Mouse (Mus musculus) left cerebral cortex, postnatal 25 days (tissue): ENCODE data around the gene Sat1. TPM values are rescaled to one million over a fixed set of nuclear protein-coding genes. Genes with fewer than 3 reads are reported as not detected.
A peak's percentile ranks its signal among the peaks of the same experiment; 100 is the strongest.
"Not testable (repeated sequence)": the region's sequence is repeated elsewhere in the genome, so short reads cannot be mapped to it uniquely, and the experiment has no call there.

ENCODE experiments used
- DNase-seq, 2 experiments: peaks; one replicate each; pipeline ENCODE4 v3.0.0; 2022; ENCODE audit warnings: low spot score in 2 of 2, mixed read lengths in 1 of 2
- intact Hi-C: fragments of 180-260 bp; cut with DNase I; formaldehyde crosslinking; loops from one replicate; pipeline ENCODE4 v1.15.1; 2025
- total RNA-seq, 2 experiments: library from RNA; stranded (reverse); gene quantifications; 2 replicates each; pipeline ENCODE4 v1.2.3; 2021

Gene Sat1
- 10 to 100 TPM; 67.6 to 78.0 TPM for total RNA-seq

GRCm38 (mm10) chrX:155216271-155216670 lies at the start of gene Sat1:
TSS of gene Sat1 (minus strand) at chrX:155216449.
- peak; percentile 80 to 94 for DNase-seq
- intact Hi-C loops: loop anchor here (1.0 kb wide), 1 partner anchor 46 kb away; the partner anchor contains the start of gene Acot9

- intact Hi-C loops: loop anchor here (1.0 kb wide), 1 partner anchor 47 kb away; the partner anchor contains the start of gene Sat1
- no peak for DNase-seq
These were observed 46.6 kb upstream of the Sat1 start for GRCm38 (mm10) chrX:155262915-155263252.

- peak; percentile 82 to 93 for DNase-seq
- intact Hi-C loops: loop anchor here (1.0 kb wide), 1 partner anchor 46 kb away; the partner anchor contains the start of gene Sat1
These were observed 46.1 kb upstream of the Sat1 start, which contains the start of gene Acot9 for GRCm38 (mm10) chrX:155262235-155262914. TSS of gene Acot9 (plus strand) at chrX:155262443.

GRCm38 (mm10) chrX:155256856-155257255 lies 40.6 kb upstream of the Sat1 start:
- intact Hi-C loops: no loop called here
- DNase-seq: no peak

GRCm38 (mm10) chrX:155218277-155218676 lies 2.0 kb upstream of the Sat1 start:
- intact Hi-C loops: no loop called here
- DNase-seq: no peak

- peak; percentile 8 to 13 for DNase-seq
- intact Hi-C loops: loop anchor here (1.0 kb wide), 1 partner anchor 47 kb away; the partner anchor contains the start of gene Acot9
These were observed 574 bp downstream of the Sat1 start for GRCm38 (mm10) chrX:155215501-155216248.

- intact Hi-C loops: loop anchor here (5.0 kb wide), 1 partner anchor 67 kb away; no protein-coding TSS in a partner anchor
- DNase-seq: no peak
These were observed 1.7 kb downstream of the Sat1 start for GRCm38 (mm10) chrX:155214291-155215136.

- intact Hi-C loops: no loop called here
- DNase-seq: no peak
These were observed 7.6 kb downstream of the Sat1 start for GRCm38 (mm10) chrX:155208671-155209070.

GRCm38 (mm10) chrX:155205436-155205835 lies 10.8 kb downstream of the Sat1 start:
- intact Hi-C loops: not testable (repeated sequence)

GRCm38 (mm10) chrX:155202406-155203305 lies 13.6 kb downstream of the Sat1 start:
- intact Hi-C loops: no loop called here

More at GRCm38 (mm10) chrX:155205436-155205835, 10.8 kb downstream of the Sat1 start:
- DNase-seq: not testable (repeated sequence)

GRCm38 (mm10) chrX:155201799-155202198 lies 14.4 kb downstream of the Sat1 start:
- DNase-seq: no peak

More at GRCm38 (mm10) chrX:155202406-155203305, 13.6 kb downstream of the Sat1 start:
- DNase-seq: no peak

GRCm38 (mm10) chrX:155194979-155195378 lies 21.3 kb downstream of the Sat1 start:
- no peak for DNase-seq
- intact Hi-C loops: no loop called here

More at GRCm38 (mm10) chrX:155201799-155202198, 14.4 kb downstream of the Sat1 start:
- intact Hi-C loops: no loop called here

- intact Hi-C loops: no loop called here
These were observed 22.4 kb downstream of the Sat1 start for GRCm38 (mm10) chrX:155193732-155194443.

GRCm38 (mm10) chrX:155191941-155192340 lies 24.3 kb downstream of the Sat1 start:
- no peak for DNase-seq
- intact Hi-C loops: no loop called here

More at GRCm38 (mm10) chrX:155193732-155194443, 22.4 kb downstream of the Sat1 start:
- no peak for DNase-seq

GRCm38 (mm10) chrX:155177640-155178039 lies 38.6 kb downstream of the Sat1 start:
- intact Hi-C loops: no loop called here
- no peak for DNase-seq

- intact Hi-C loops: no loop called here
- no peak for DNase-seq
These were observed 39.0 kb downstream of the Sat1 start for GRCm38 (mm10) chrX:155177230-155177629.

GRCm38 (mm10) chrX:155175568-155175967 lies 40.7 kb downstream of the Sat1 start:
- intact Hi-C loops: no loop called here
- DNase-seq: no peak

- DNase-seq: peak in 1 of 2 experiments; percentile 1
- intact Hi-C loops: no loop called here
These were observed 43.9 kb downstream of the Sat1 start for GRCm38 (mm10) chrX:155172310-155172709.
